Mouse (Mus musculus) layer of hippocampus, adult 11-12 months (tissue): ENCODE data around the gene Helt.
"Not testable (repeated sequence)": the region's sequence is repeated elsewhere in the genome, so short reads cannot be mapped to it uniquely, and the experiment has no call there.

Experiments
- DNase-seq: peaks from one replicate; pipeline ENCODE4 v3.0.0; 2022; ENCODE audit warnings: low spot score

Gene Helt

GRCm38 (mm10) chr8:46296551-46296950 is 2.1 kb upstream of the Helt start:
- DNase-seq = no peak

DNA sequence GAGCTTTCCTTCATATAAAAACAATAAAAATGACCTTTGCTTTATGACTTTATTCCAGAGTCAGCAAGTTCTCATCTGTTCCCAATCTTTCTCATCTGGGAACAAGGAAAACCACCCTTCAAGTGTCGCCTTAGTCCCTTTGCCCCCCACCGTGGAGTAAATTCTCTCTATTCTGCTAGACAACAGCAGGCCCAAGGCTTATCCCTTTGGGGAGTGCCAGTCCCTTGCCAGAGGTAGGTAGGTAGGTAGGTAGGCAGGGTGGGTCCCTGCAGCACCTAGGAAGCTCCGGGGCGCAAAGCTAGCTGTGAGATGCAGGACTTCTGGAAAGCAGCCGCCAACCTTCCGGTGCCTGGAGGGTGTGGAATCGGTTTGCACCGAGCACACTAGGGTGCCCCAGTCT is 1.5 kb upstream of the Helt start:
- DNase-seq = no peak

- no peak for DNase-seq
These were observed 647 bp upstream of the Helt start for GRCm38 (mm10) chr8:46295101-46295534.

DNA sequence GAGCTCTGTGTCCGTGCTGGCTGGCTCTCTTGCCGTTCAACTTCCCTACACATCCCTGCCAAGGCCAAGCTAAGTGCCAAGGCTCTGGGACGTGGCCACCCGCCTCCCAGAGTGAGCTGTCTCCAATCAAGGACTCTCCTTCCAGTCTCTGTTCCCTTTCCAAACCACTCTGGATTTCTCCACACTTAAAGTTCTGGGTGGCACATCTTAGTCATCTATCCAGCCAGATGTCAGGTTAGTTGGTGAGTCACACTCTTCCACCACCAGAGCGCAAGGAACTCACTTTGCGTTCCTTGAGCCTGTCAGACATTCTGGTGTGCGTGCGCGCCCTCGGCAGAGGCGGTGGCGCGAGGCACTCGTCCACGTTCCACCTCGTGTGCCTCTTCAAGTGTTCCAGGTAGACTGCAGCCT is 725 bp downstream of the Helt start:
- DNase-seq = no peak

DNA sequence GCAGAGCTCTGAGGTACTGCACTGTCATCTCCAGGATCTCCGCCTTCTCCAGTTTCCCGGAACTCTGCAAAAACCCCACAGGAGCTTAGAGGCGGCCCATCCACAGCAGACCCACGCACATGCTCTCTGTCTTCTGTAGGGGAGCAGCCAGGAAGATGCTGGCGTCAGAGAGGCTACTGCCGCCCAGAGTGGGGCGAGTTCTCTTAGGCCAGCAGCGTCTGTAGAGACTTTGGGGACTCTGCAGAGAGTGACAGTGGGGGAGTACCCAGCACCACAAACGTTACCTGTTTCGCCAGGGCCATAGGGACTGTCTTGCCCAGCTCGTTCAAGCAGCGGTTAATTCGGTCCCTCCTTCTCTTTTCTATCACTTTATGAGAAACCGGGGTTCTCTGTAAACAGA is 1.3 kb downstream of the Helt start:
- DNase-seq = no peak

GRCm38 (mm10) chr8:46291931-46292675 is 2.4 kb downstream of the Helt start:
- no peak for DNase-seq

DNA sequence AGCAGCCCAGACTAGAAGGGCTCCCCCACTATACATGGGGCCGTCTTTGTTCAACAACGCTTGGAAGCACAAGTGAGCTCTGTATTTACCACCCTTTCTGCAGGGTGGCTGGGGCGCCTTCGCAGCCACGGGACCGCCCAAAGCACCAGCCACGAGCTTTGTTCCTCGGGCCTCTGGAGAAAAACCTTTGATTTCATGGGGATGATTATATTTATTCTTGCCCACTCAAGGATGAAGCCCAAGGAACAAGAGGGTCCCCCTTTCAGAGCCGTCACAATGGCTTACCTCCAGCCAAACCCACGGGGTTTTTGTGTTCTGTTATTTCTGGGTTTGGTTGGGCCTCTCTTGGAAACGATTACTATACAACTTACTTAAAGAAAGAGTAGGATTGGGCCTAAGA is 5.2 kb downstream of the Helt start:
- no peak for DNase-seq

DNA sequence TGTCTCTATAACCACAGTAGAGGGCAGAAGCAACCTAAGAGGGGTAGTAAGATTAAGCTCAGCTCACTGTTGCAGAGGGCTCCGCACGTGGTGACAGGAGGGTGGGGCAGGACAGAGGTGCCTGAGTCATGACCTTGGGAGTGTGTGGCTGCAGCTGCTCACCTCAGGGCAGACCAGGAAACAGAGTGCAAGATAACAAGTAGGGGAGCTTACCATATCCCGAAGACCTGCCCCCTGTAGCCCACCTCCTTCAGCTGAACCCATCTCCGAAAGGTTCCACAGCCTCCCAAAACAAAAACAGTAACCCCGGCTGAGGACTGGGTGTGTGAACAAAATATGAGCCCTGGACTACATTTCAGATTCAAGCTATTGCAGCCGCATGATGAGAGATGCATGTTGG is 6.5 kb downstream of the Helt start:
- no peak for DNase-seq

GRCm38 (mm10) chr8:46285980-46286379 is 8.5 kb downstream of the Helt start:
- no peak for DNase-seq

- DNase-seq = peak; percentile 61
These were observed 12.9 kb downstream of the Helt start for GRCm38 (mm10) chr8:46281536-46281935.

DNA sequence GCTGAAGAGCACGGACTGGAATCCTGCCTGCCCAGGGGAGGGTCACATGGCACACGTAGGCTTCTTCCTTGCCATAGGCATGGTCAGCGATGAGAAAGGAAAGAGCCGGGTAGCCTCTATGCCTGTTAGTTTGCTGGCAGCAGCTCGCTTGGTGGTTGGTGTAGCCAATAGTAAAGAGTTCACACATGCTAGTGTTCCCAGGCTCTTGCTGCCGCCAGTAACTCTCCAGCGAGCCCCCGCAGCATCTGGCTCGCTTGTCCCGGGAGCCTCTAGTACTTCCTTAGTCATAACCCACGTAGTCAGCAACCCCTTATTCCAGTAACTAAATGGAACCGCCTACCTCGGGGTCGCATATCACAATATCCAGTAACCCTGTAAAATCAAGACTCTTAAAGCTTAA is 17.5 kb downstream of the Helt start:
- DNase-seq = peak; percentile 15

DNA sequence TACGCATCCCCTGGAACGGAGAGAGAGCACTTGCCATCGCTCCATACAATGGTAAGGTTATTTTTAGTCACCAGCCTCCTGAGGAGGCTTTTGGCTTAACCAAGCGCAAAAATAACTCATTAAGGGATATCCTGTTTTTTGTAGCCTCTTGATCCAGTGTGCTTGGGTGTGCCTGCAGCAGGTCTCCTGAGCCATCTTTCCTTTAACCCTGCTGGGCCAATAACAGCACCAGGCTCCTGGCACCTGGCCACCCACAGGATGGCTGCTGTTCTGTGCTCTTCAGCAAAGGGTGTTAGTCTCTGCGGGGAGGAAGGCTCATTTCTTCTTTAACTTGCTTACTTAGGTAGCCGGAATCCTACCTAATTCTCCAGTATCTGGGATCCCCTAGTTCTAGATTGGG is 23.7 kb downstream of the Helt start:
- no peak for DNase-seq

- DNase-seq = no peak
These were observed 24.3 kb downstream of the Helt start for GRCm38 (mm10) chr8:46270147-46270546.

- DNase-seq = no peak
These were observed 27.7 kb downstream of the Helt start for GRCm38 (mm10) chr8:46266801-46267200.

DNA sequence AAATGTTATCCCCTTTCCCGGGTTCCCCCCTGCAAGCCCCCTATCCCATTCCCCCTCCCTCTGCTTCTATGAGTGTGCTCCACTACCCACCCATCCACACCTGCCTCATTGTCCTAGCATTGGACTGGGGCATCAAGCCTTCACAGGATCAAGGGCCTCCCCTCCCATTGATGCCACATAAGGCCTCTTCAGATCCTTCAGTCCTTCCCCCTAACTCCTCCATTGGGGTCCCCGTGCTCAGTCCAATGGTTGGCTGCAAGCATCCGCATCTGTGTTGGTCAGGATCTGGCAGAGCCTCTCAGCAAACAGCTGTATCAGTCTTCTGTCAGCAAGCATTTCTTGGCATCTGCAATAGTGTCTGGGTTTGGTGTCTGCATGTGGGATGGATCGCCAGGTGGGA is 30.3 kb downstream of the Helt start:
- not testable (repeated sequence) for DNase-seq

- no peak for DNase-seq
These were observed 36.4 kb downstream of the Helt start for GRCm38 (mm10) chr8:46257921-46258682.

- DNase-seq = no peak
These were observed 42.0 kb downstream of the Helt start for GRCm38 (mm10) chr8:46252456-46252855.

DNA sequence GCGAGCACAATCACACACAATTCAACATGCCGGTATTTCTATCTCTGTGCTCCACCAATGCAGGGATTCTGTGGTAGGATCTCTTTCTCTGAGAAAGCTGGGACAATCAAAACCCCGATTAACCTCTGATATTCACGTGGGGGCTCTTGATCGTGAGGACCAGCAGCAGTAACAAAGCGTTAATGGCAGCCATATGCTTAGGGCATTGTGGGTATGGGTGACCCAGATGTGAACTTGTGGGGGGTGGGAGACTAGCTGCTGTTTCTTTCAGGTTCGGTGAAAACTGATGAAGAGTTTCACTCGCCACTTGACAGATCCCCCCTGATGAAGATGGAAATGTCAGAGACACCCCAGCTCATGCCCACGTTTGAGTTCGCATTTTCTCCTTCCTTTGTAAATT is 42.9 kb downstream of the Helt start:
- no peak for DNase-seq

DNA sequence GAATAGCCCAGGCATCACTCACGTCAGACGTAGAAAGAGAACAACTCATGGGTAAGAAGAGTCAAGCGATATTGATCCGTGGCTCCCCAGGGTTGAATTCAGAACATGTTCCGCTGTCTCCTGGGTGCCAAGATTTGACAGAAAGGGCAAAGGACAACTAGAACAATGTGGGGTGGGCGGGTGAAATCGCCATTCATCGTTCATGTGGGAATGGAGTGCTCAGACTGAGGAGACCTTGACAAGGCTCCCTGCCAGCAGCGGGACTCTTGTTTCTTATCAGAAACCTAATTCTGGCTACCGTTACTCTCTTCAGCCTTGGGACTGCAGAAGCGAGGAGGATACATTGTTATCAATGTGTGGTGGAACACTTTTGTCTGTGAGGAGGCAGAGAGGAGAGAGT is 48.1 kb downstream of the Helt start:
- DNase-seq = no peak

- no peak for DNase-seq
These were observed 51.5 kb downstream of the Helt start for GRCm38 (mm10) chr8:46242946-46243345.
